Mouse (Mus musculus): ENCODE measurements around the gene Cwc22.

DNA sequence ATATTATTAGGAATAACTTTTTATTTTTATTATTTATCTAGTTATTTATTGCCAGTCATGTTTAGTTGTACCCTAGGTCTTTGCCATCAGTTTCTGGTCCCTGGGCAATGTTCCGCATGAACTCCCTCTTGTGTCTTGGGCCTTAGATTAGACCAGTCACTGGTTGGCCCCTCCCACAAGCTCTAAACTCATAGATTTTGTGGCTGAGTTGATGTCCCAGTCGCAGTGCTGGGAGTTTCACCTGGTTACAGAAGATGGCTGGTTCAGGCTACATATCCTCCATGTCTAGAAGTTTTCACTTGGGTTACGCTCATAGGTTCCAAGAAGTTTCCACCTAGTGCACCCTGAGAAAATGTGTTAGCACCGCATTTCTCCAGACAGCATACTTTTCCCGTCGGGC, 61.1 kb downstream of the Cwc22 start:
- TF ChIP-seq POLR2A (IDR thresholded peaks at IDR 0.05; ENCODE audit: insufficient read depth, low read depth, low read length) = no peak
- no peak for TF ChIP-seq EP300 (IDR thresholded peaks at IDR 0.05; ENCODE audit: insufficient read depth, low read depth, low read length)

Data from heart, adult 2 months (tissue).